Mouse (Mus musculus) midbrain, embryonic 11.5 days (tissue): ENCODE results near the gene Manea. TPM values are rescaled to one million over a fixed set of nuclear protein-coding genes. Genes with fewer than 3 reads are reported as not detected.
A peak's percentile ranks its signal among the peaks of the same experiment; 100 is the strongest.

ENCODE experiments used
- ATAC-seq: fragments of 200-750 bp; cut with Nextera tagmentation; 2 replicates; pipeline ENCODE4 v1.8.0; 2017; ENCODE audit warnings: moderate TSS enrichment, moderate library complexity; ENCODE audit not compliant: low FRiP score
- DNase-seq: peaks from one replicate; pipeline ENCODE4 v3.0.0; 2015; ENCODE audit warnings: low spot score; ENCODE audit errors: missing footprints
- H3K27ac ChIP-seq: fragments of 300-500 bp; sonication (generic); 2 replicates; pipeline ENCODE4 v1.5.1; 2014; ENCODE audit warnings: low read depth, low read length
- H3K27me3 ChIP-seq: fragments of 300-500 bp; sonication (generic); 2 replicates; pipeline ENCODE4 v1.6.1; 2014; ENCODE audit warnings: mild to moderate bottlenecking, low read length, moderate library complexity, mixed read lengths; ENCODE audit not compliant: control insufficient read depth, insufficient read depth
- H3K36me3 ChIP-seq: fragments of 300-500 bp; sonication (generic); 2 replicates; pipeline ENCODE4 v1.6.1; 2014; ENCODE audit warnings: mild to moderate bottlenecking, low read length, moderate library complexity, mixed read lengths; ENCODE audit not compliant: control insufficient read depth, insufficient read depth
- H3K4me1 ChIP-seq: fragments of 300-500 bp; sonication (generic); 2 replicates; pipeline ENCODE4 v1.6.1; 2014; ENCODE audit warnings: low read length; ENCODE audit not compliant: control insufficient read depth, insufficient read depth
- H3K4me2 ChIP-seq: fragments of 300-500 bp; sonication (generic); 2 replicates; pipeline ENCODE4 v1.6.1; 2014; ENCODE audit warnings: mild to moderate bottlenecking, moderate library complexity
- H3K4me3 ChIP-seq: fragments of 300-500 bp; sonication (generic); 2 replicates; pipeline ENCODE4 v1.5.1; 2014; ENCODE audit warnings: low read depth, low read length
- H3K9ac ChIP-seq: fragments of 300-500 bp; sonication (generic); 2 replicates; pipeline ENCODE4 v1.6.1; 2014; ENCODE audit warnings: low read length
- H3K9me3 ChIP-seq: fragments of 300-500 bp; sonication (generic); 2 replicates; pipeline ENCODE4 v1.6.1; 2016; ENCODE audit warnings: low read length; ENCODE audit not compliant: control insufficient read depth
- WGBS: fragments of 180-500 bp; shearing (Covaris S2); extraction: QIAGEN DNeasy Blood & Tissue Kit; methylation state at CpG from one replicate; pipeline ENCODE4 v1.1.7; 2014; 5-methylcytosine and 5-hydroxymethylcytosine counted together
- polyA plus RNA-seq: library from polyadenylated mRNA; unstranded; fragments of >200 nt; fragmentation: Nextera tagmentation; extraction: Ambion mirVana; gene quantifications from 2 replicates; pipeline ENCODE4 v1.2.1, GENCODE M21; 2014

The Manea gene
- 27.7 and 28.5 TPM in 2 replicates for polyA plus RNA-seq

DNA sequence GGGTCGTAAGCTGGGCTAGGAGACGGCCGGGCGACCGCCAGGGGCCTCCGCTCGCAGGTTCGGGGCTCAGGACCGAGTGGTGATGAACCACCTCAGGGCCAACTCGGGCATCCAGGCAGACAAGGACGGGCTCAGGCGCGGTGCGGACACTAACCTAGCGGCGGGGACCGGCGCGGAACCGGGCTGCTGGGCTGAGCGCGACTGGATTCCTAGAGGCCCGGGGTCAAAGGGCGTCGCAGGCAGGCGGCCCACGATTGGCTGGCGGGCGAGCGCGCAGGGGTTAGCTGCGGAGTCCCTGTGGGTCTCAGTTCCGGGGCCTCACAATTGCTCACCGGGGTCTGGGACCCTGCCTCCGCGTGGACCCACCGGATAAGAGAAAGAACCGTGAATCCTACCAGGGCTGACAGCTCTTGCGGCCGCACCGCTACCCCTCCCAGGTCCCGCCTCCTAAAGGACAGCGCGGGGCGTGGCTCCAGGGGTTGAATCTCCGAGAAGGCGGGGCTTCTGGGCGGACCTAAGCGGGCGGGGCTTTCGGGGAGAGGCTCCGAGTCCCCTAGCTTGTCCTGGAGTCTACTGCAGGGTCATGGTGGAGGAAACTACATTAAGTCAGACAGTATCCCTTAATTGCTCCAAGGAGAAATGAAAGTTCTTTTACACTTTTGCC is at the start of gene Manea:
TSS of gene Manea (minus strand) at position 449 of the 664 bp plus-strand sequence.
- no peaks in the 10 kb centered on the region for H3K4me1 ChIP-seq
- H3K36me3 ChIP-seq = no peaks in the 10 kb centered on the region
- WGBS = 0% methylated on average over 52 of the region's 52 CpGs
- H3K4me3 ChIP-seq = peak within 1 kb of the TSS; percentile 70
- no peaks in the 10 kb centered on the region for H3K9me3 ChIP-seq
- DNase-seq (peak; percentile 98), ATAC-seq (peak; percentile 98)
- peak within 1 kb of the TSS; percentile 88 for H3K9ac ChIP-seq
- H3K27me3 ChIP-seq = no peaks in the 10 kb centered on the region
- H3K27ac ChIP-seq = peak within 1 kb of the TSS; percentile 90
- H3K4me2 ChIP-seq = peak within 1 kb of the TSS; percentile 62

DNA sequence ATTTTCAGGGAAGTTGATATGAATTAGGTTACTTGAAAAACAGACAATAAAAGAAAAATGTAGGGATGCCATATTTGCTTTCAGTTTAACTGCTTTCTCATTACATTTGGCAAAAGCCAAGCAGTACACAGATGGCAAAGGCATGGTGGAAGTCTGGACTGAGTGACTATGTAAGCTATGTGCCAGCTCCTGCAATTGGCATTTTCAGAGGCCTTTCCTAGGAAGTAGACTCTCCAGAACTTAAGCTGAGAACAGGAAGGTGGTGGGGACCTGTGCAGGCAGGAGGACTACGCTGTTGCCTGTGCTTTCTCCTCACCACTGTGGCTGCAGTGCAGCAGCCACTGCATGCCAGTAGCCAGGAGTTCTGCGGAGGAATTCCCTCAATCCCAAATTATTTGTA is 7.9 kb upstream of the Manea start:
- Histone ChIP-seq H3K9ac (no peak overlapping the region), H3K27ac (no peak overlapping the region), H3K9me3 (no peaks in the 10 kb centered on the region), H3K4me1 (peaks cover 2% of the 10 kb centered on the region; the same call in 1 of the 2 replicates), H3K36me3 (no peaks in the 10 kb centered on the region), H3K4me2 (no peak overlapping the region), H3K27me3 (no peaks in the 10 kb centered on the region), H3K4me3 (no peak overlapping the region)
- ATAC-seq (no peak), DNase-seq (no peak)
- 83% methylated on average over 2 of the region's 2 CpGs for WGBS

DNA sequence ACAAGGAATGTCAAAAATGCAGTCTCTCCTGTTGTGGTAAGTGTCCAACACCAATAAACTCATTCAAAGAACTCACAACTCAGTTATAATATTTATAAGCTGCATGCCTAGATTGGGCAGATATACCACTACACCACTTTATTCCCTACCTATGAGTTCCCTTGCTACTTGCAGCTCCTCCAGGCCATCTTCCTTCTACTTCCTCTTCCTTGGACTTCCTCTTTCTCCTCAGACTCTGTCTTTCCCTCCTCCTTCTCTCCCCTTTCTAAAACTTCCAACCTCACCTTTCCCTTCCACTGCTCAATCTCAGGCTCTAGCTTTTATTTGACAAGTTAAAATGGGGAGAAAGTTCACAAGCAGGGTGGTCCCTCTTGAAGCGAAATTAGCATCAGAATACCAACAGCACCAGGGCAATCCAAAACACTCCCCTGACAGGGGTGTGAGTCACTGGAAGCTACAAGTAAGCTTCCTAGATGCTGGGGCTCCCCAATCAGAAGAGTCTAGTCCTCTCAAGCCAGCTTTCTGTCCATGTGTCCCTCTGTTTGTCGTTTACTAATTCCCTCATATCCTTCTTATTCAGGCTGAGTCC is 7.0 kb upstream of the Manea start:
- DNase-seq (no peak), ATAC-seq (no peak)
- Histone ChIP-seq H3K36me3 (no peaks in the 10 kb centered on the region), H3K9me3 (no peaks in the 10 kb centered on the region), H3K9ac (no peak overlapping the region), H3K4me3 (no peak overlapping the region), H3K27ac (no peak overlapping the region), H3K4me2 (no peak overlapping the region), H3K4me1 (peaks cover 2% of the 10 kb centered on the region; the same call in 1 of the 2 replicates), H3K27me3 (no peaks in the 10 kb centered on the region)
- 27% methylated on average over 2 of the region's 2 CpGs for WGBS

DNA sequence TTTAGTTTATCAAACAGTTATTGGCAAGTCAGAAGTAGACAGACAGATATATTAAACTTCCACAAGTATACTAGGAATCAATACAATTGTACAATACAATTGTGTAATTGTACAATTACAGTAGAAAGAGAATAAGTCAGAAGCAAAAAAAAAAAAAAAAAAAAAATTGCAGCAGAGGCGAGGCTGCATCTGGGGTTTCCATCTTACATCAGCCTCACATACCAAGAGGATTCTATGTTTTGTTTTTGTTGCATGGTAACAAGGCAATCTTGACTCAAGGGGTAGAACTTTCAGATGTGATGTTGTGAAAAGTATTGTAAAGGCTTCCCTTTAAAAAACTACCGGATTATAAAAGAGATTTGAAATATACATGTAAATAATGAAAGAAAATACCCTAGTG is 548 bp upstream of the Manea start:
- H3K9ac ChIP-seq = no peak overlapping the region
- WGBS = 60% methylated on average over 2 of the region's 2 CpGs
- no peaks in the 10 kb centered on the region for H3K9me3 ChIP-seq
- no peak for ATAC-seq
- H3K27ac ChIP-seq = no peak overlapping the region
- no peak overlapping the region for H3K4me2 ChIP-seq
- H3K4me1 ChIP-seq = no peaks in the 10 kb centered on the region
- no peak overlapping the region for H3K4me3 ChIP-seq
- H3K36me3 ChIP-seq = no peaks in the 10 kb centered on the region
- DNase-seq = no peak
- no peaks in the 10 kb centered on the region for H3K27me3 ChIP-seq

DNA sequence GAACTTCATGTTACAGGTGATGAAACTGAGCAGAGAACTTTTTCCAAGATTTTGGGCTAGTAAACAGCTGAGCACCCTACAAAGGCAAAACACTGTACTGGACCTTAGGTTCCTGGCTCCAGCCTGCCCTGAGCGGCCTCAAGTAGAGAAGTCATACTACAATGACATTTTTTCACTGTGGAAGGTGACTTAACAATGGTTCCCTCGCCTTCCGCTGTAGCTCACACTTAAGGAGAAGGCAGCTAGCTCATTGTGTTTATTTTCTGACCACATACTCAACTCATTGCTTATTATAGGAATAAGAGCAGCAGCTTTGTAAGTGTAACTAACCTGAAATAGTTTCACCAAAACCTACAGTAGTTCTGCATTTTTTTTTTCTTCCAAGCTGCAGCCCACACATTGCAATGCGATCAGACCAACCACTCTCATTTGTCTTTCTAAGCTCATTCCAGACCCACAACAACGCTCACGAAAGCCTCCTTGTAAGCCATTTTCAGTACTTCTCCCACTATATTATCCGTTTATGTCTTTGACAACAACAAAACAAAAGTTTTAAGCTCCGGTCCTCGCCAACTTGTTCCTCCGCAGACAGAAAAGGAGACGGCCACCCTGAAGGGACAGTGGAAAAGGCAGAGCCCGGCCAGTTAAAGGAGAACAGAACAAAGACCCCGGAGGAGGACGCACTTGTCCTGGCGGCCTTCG is 799 bp downstream of the Manea start:
- no peak for DNase-seq
- peak overlapping the region; percentile 70 for H3K4me3 ChIP-seq
- H3K9me3 ChIP-seq = no peaks in the 10 kb centered on the region
- no peaks in the 10 kb centered on the region for H3K27me3 ChIP-seq
- ATAC-seq = peak; percentile 7
- H3K4me1 ChIP-seq = no peaks in the 10 kb centered on the region
- WGBS = under 1% methylated on average over 16 of the region's 16 CpGs
- no peaks in the 10 kb centered on the region for H3K36me3 ChIP-seq
- H3K27ac ChIP-seq = peak overlapping the region; percentile 90
- H3K4me2 ChIP-seq = peak overlapping the region; percentile 62
- H3K9ac ChIP-seq = peak overlapping the region; percentile 88

DNA sequence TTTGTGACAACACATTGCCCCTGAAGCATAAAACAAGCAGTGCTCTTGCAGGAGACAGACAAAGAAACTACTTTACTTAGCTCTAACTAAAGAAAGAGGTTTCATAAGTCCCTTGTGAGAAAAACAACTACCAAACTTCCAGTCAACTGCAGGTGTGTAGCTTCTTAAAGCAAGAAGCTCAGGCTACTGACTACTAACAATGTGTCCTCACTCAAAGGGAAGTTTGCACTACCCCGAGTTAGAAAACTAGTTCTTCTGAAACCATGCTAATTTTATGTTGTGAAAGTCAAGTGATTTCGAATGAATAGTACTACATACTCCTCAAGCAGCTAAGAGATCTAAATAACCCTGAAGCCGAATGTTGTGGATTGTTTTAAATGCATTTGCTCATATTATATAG is 1.6 kb downstream of the Manea start:
- no peaks in the 10 kb centered on the region for H3K36me3 ChIP-seq
- H3K27me3 ChIP-seq = no peaks in the 10 kb centered on the region
- H3K27ac ChIP-seq = no peak overlapping the region
- 78% methylated on average over 3 of the region's 3 CpGs for WGBS
- H3K4me1 ChIP-seq = no peaks in the 10 kb centered on the region
- H3K4me3 ChIP-seq = no peak overlapping the region
- no peaks in the 10 kb centered on the region for H3K9me3 ChIP-seq
- ATAC-seq (no peak), DNase-seq (peak; percentile 78)
- H3K9ac ChIP-seq = no peak overlapping the region
- peak overlapping the region; percentile 62 for H3K4me2 ChIP-seq

DNA sequence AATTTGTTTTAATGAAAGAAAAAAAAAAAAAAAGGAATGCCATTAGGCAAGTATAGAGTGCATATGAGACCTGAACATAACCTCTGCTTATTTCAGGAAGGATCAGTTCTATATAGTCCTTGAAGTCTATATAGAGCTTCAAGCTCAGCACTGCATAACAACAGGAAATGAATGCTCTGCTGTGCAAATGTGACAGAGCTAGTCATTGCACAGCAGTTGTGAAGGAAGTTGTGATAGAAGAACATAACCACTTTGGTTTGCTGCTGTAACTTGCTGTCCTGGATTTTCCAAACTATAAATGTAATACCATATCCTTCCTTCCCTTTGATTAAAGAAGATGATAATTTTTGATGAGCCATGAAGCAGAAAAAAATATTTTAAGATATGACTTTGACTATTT is 4.3 kb downstream of the Manea start:
- Histone ChIP-seq H3K9me3 (no peaks in the 10 kb centered on the region), H3K27ac (no peak overlapping the region), H3K36me3 (no peaks in the 10 kb centered on the region), H3K27me3 (no peaks in the 10 kb centered on the region), H3K4me3 (no peak overlapping the region), H3K9ac (no peak overlapping the region), H3K4me1 (no peaks in the 10 kb centered on the region), H3K4me2 (no peak overlapping the region)
- no peak for DNase-seq
- ATAC-seq = no peak

DNA sequence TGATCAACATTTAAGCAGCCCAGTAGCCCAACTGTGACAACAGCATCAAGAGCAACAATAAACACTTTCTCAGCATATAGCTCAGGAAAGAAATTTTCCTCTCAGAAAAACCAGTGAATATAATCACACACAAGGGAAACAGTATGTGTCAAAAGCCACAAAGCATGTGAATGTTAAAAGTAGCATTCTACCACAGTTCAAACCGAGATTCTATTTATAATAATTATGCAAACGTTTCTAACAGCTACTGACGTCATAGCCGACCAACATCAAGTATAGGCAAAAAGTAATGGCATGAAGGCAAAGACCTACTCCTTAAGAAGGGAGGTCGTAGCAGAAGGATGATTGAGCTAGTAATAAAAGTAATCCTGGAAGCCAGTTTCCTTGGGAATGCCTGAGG is 8.1 kb downstream of the Manea start:
- H3K36me3 ChIP-seq = no peaks in the 10 kb centered on the region
- 87% methylated on average over 5 of the region's 5 CpGs for whole genome bisulfite sequencing

DNA sequence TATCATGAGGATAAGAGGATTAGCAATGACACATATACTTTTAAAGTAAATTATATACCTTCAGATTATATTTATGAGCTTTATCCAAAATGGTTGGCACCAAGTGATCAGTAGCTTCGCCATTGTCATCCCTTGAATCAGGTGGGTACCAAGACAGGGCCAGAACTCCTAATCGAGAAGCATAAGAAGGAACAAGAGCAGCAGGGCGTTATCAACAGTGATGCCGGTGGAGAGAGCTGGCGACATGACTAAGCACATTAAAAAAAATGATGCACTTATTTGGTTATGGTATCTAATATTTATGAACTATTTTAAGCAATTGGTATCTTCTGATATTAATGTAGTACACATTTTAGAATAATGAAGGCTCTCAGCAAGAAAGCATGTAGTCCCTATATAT is 10.1 kb downstream of the Manea start:
- no peak overlapping the region for H3K4me3 ChIP-seq
- H3K9ac ChIP-seq = no peak overlapping the region
- H3K9me3 ChIP-seq = no peaks in the 10 kb centered on the region
- 95% methylated on average over 5 of the region's 5 CpGs for WGBS
- DNase-seq (no peak), ATAC-seq (no peak)
- H3K27ac ChIP-seq = no peak overlapping the region
- no peaks in the 10 kb centered on the region for H3K4me1 ChIP-seq
- no peak overlapping the region for H3K4me2 ChIP-seq
- H3K36me3 ChIP-seq = no peaks in the 10 kb centered on the region
- H3K27me3 ChIP-seq = no peaks in the 10 kb centered on the region

More for the DNA sequence above, 8.1 kb downstream of the Manea start:
- Histone ChIP-seq H3K4me2 (no peak overlapping the region), H3K9me3 (no peaks in the 10 kb centered on the region), H3K9ac (no peak overlapping the region), H3K4me1 (no peaks in the 10 kb centered on the region), H3K27ac (no peak overlapping the region), H3K27me3 (no peaks in the 10 kb centered on the region), H3K4me3 (no peak overlapping the region)
- DNase-seq = no peak
- ATAC-seq = no peak
